Mouse (Mus musculus): ENCODE data around the gene Zp3. TPM values are rescaled to one million over a fixed set of nuclear protein-coding genes. Genes with fewer than 3 reads are reported as not detected.

Gene Zp3
- polyA plus RNA-seq, 1 experiment from 2014 or later: not detected

GRCm38 (mm10) chr5:135993381-135993965 lies 13.6 kb downstream of the Zp3 start:
- WGBS (ENCODE audit: insufficient replicate concordance): 68% methylated on average over 5 of the region's 5 CpGs
- no peak overlapping the region for H3K27ac ChIP-seq (ENCODE audit: low read depth)
- TF ChIP-seq CTCF (IDR thresholded peaks at IDR 0.05; ENCODE audit: low read depth): no peak
- TF ChIP-seq EP300 (IDR thresholded peaks at IDR 0.05; ENCODE audit: low read depth): no peak
- H3K9ac ChIP-seq (replicated peaks): no peak overlapping the region
- H3K36me3 ChIP-seq (replicated peaks; ENCODE audit: insufficient read depth, low read length): 0 out of 2 replicates have a peak, but pooled peaks cover 7% of the 10 kb centered on the region
- no peak overlapping the region for H3K4me3 ChIP-seq (ENCODE audit: low read depth, low read length)
- H3K27me3 ChIP-seq (ENCODE audit: insufficient read depth, low read length): no peaks in the 10 kb centered on the region
- no peaks in the 10 kb centered on the region for H3K9me3 ChIP-seq (ENCODE audit: low read length)
- ATAC-seq: no peak
- DNase-seq: no peak
- peaks cover 9% of the 10 kb centered on the region for H3K4me1 ChIP-seq (ENCODE audit: insufficient read depth)
- H3K4me2 ChIP-seq (ENCODE audit: low read depth, low read length): no peak overlapping the region

DNA sequence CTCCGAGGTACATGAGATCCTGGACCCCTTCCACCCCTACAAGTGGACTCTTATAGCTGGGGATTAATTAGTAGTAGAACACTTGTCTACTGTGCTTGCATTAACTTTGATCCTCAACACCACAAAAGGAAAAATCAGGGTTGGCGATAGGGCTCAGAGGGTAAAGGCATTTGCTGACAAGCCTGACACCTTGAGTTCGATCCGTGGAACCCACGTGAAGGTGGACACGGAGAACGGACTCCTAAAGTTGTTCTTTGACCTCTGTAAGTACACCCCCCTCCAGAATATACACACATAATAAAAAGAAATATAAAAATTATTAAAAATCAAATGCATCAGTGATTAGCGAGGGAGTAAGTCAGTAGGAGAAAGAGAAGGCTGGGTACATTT lies 14.4 kb downstream of the Zp3 start:
- Histone ChIP-seq H3K4me1 (ENCODE audit: insufficient read depth) (peaks cover 9% of the 10 kb centered on the region), H3K4me3 (ENCODE audit: low read depth, low read length) (peak overlapping the region; percentile 68), H3K36me3 (replicated peaks; ENCODE audit: insufficient read depth, low read length) (0 out of 2 replicates have a peak, but pooled peaks cover 13% of the 10 kb centered on the region), H3K27ac (ENCODE audit: low read depth) (no peak overlapping the region), H3K27me3 (ENCODE audit: insufficient read depth, low read length) (no peaks in the 10 kb centered on the region), H3K4me2 (ENCODE audit: low read depth, low read length) (peak overlapping the region; percentile 93; the same call in 1 of the 2 replicates), H3K9me3 (ENCODE audit: low read length) (no peaks in the 10 kb centered on the region), H3K9ac (replicated peaks) (no peak overlapping the region)
- ATAC-seq (no peak), DNase-seq (no peak)
- 62% methylated on average over 8 of the region's 8 CpGs for WGBS (ENCODE audit: insufficient replicate concordance)
- TF ChIP-seq CTCF (IDR thresholded peaks at IDR 0.05; ENCODE audit: low read depth) (no peak), EP300 (IDR thresholded peaks at IDR 0.05; ENCODE audit: low read depth) (no peak)

DNA sequence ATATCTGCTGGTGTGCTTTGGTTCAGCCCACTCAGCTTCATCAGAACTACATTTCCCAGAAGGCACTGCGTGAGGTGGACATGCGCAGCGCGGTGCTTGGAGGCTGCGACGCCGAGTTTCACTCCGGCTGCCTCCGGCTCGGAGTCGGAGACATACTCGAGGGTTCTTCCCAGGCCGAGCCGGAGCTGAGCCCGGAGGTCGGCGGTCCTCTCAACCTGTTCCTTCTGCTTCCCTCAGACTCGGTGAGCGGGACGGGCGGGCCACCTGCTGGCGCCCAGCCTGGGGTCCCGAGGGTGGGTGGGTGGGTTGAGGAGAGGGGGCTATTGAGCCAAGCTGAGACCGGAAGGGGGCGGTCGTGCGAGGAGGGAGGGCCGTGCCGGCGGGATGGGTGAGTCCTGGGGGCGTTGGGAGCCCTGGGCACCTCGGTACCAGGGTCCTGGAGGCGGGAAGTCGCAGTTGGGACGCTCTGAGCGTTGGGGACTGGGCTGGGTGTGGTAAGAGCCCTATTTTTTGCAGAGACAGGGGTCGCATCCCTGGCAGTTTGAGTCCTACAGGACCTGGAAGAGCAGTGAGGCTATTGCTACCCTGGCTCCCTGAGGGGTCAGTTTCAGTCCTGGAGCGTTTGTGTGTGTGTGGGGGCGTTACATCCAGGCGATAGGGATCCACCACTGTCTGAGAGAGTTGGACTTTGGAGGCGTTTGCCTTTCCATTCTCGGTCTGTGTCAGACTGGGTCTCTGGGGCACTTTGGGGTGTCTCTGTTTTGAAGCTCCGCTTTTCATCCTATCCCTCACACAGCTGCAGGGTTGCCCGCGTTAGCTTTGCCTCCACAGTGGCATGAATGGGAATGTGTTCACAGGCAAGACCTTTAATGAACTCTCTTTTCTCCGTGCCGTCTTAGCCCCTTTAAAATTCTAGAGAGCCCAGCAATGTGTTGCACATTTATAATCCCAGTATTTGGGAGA lies 15.1 kb downstream of the Zp3 start, which contains the start of gene Dtx2:
Dtx2 (plus strand) TSS at position 76 of the 963 bp plus-strand sequence.
- Histone ChIP-seq H3K27me3 (ENCODE audit: insufficient read depth, low read length) (no peaks in the 10 kb centered on the region), H3K36me3 (replicated peaks; ENCODE audit: insufficient read depth, low read length) (0 out of 2 replicates have a peak, but pooled peaks cover 13% of the 10 kb centered on the region), H3K4me1 (ENCODE audit: insufficient read depth) (peaks cover 9% of the 10 kb centered on the region), H3K9me3 (ENCODE audit: low read length) (no peaks in the 10 kb centered on the region), H3K27ac (ENCODE audit: low read depth) (peak within 1 kb of the TSS; percentile 79), H3K9ac (replicated peaks) (peak within 1 kb of the TSS; percentile 77), H3K4me2 (ENCODE audit: low read depth, low read length) (peak within 1 kb of the TSS; percentile 93), H3K4me3 (ENCODE audit: low read depth, low read length) (peak within 1 kb of the TSS; percentile 68)
- DNase-seq: peak; percentile 88
- WGBS (ENCODE audit: insufficient replicate concordance): 2% methylated on average over 47 of the region's 47 CpGs
- TF ChIP-seq CTCF (IDR thresholded peaks at IDR 0.05; ENCODE audit: low read depth): peak; percentile 33; the same call in 1 of the 2 replicates
- TF ChIP-seq EP300 (IDR thresholded peaks at IDR 0.05; ENCODE audit: low read depth): no peak
- ATAC-seq: peak; percentile 95

GRCm38 (mm10) chr5:135996162-135996561 lies 16.3 kb downstream of the Zp3 start:
- H3K9me3 ChIP-seq (ENCODE audit: low read length): no peaks in the 10 kb centered on the region
- H3K4me2 ChIP-seq (ENCODE audit: low read depth, low read length): no peak overlapping the region
- no peak for ATAC-seq
- H3K9ac ChIP-seq (replicated peaks): no peak overlapping the region
- WGBS (ENCODE audit: insufficient replicate concordance): 85% methylated on average over 8 of the region's 8 CpGs
- TF ChIP-seq CTCF (IDR thresholded peaks at IDR 0.05; ENCODE audit: low read depth) (no peak), EP300 (IDR thresholded peaks at IDR 0.05; ENCODE audit: low read depth) (no peak)
- no peak for DNase-seq
- no peaks in the 10 kb centered on the region for H3K27me3 ChIP-seq (ENCODE audit: insufficient read depth, low read length)
- H3K4me3 ChIP-seq (ENCODE audit: low read depth, low read length): no peak overlapping the region
- H3K4me1 ChIP-seq (ENCODE audit: insufficient read depth): peaks cover 9% of the 10 kb centered on the region
- 0 out of 2 replicates have a peak, but pooled peaks cover 13% of the 10 kb centered on the region for H3K36me3 ChIP-seq (replicated peaks; ENCODE audit: insufficient read depth, low read length)
- no peak overlapping the region for H3K27ac ChIP-seq (ENCODE audit: low read depth)

DNA sequence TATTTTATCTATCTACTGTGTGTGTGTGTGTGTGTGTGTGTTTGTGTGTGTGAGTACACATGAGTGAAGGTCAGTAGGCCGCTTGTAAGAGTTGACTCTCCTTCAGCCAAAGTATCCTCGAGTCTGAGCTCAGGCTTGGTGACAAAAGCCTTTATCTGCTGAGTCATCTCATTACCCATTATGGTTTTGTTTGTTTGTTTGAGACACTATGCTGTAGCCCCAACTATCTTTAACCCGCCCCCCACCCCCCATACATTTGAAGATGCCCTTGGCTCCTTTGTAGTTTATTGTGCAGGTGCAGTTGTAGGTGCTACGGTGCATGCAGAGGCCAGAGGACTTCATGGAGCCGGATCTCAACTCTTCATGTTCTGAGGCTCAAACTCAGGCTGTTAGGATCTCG lies 21.3 kb downstream of the Zp3 start:
- H3K36me3 ChIP-seq (replicated peaks; ENCODE audit: insufficient read depth, low read length): 0 out of 2 replicates have a peak, but pooled peaks cover 15% of the 10 kb centered on the region
- 76% methylated on average over 6 of the region's 6 CpGs for WGBS (ENCODE audit: insufficient replicate concordance)
- TF ChIP-seq EP300 (IDR thresholded peaks at IDR 0.05; ENCODE audit: low read depth) (no peak), CTCF (IDR thresholded peaks at IDR 0.05; ENCODE audit: low read depth) (no peak)
- no peak overlapping the region for H3K4me3 ChIP-seq (ENCODE audit: low read depth, low read length)
- H3K4me2 ChIP-seq (ENCODE audit: low read depth, low read length): no peak overlapping the region
- H3K9me3 ChIP-seq (ENCODE audit: low read length): no peaks in the 10 kb centered on the region
- ATAC-seq: no peak
- no peak overlapping the region for H3K9ac ChIP-seq (replicated peaks)
- DNase-seq: no peak
- H3K4me1 ChIP-seq (ENCODE audit: insufficient read depth): peaks cover 2% of the 10 kb centered on the region; the same call in 1 of the 2 replicates
- no peaks in the 10 kb centered on the region for H3K27me3 ChIP-seq (ENCODE audit: insufficient read depth, low read length)
- no peak overlapping the region for H3K27ac ChIP-seq (ENCODE audit: low read depth)

DNA sequence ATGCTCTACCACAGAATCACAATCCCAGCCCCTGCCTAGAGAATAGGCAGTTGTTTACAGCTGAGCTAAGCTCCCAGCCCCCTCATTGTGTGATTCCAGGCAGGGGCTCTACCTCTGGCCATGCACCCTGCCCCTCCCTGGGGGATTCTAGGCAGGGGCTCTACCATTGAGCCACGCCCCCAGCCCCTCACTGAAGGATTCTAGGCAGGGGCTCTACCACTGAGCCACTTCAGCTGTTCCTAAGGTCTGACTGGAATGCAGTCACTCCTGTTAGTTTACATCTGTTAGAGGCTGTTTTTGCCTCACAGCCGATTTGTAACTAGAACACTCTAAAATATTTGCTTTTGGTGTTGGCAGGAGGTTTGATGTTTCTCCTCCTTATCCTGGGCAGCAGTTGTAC lies 22.4 kb downstream of the Zp3 start:
- Histone ChIP-seq H3K27me3 (ENCODE audit: insufficient read depth, low read length) (no peaks in the 10 kb centered on the region), H3K4me1 (ENCODE audit: insufficient read depth) (peaks cover 2% of the 10 kb centered on the region; the same call in 1 of the 2 replicates), H3K27ac (ENCODE audit: low read depth) (no peak overlapping the region), H3K4me2 (ENCODE audit: low read depth, low read length) (no peak overlapping the region), H3K36me3 (replicated peaks; ENCODE audit: insufficient read depth, low read length) (0 out of 2 replicates have a peak, but pooled peaks cover 12% of the 10 kb centered on the region), H3K4me3 (ENCODE audit: low read depth, low read length) (no peak overlapping the region), H3K9me3 (ENCODE audit: low read length) (no peaks in the 10 kb centered on the region), H3K9ac (replicated peaks) (no peak overlapping the region; the same call in 1 of the 2 replicates)
- no peak for ATAC-seq
- TF ChIP-seq EP300 (IDR thresholded peaks at IDR 0.05; ENCODE audit: low read depth) (no peak), CTCF (IDR thresholded peaks at IDR 0.05; ENCODE audit: low read depth) (no peak)
- WGBS (ENCODE audit: insufficient replicate concordance): 65% methylated on average over 2 of the region's 2 CpGs
- no peak for DNase-seq

Measured in liver, postnatal 0 days (tissue).